Mouse (Mus musculus) urinary bladder, postnatal 4 days (tissue): ENCODE data around the gene Ube3b.

Source experiments
- DNase-seq, 2 experiments: peaks; one replicate each; pipeline ENCODE4 v3.0.0; 2021 to 2022; ENCODE audit warnings: low spot score in 2 of 2

Gene Ube3b

GRCm38 (mm10) chr5:114373581-114373980 is 6.8 kb upstream of the Ube3b start:
- no peak for DNase-seq

GRCm38 (mm10) chr5:114374409-114375213 is 5.8 kb upstream of the Ube3b start:
- DNase-seq = no peak

GRCm38 (mm10) chr5:114378177-114378920 is 2.1 kb upstream of the Ube3b start:
- no peak for DNase-seq

GRCm38 (mm10) chr5:114378936-114379335 is 1.5 kb upstream of the Ube3b start:
- DNase-seq = no peak

- no peak for DNase-seq
Observed at GRCm38 (mm10) chr5:114379763-114380162, 644 bp upstream of the Ube3b start.

GRCm38 (mm10) chr5:114381013-114381351 is 575 bp downstream of the Ube3b start:
- no peak for DNase-seq

GRCm38 (mm10) chr5:114383184-114383904 is 2.9 kb downstream of the Ube3b start:
- DNase-seq = no peak

GRCm38 (mm10) chr5:114384448-114384847 is 4.0 kb downstream of the Ube3b start:
- DNase-seq = no peak

- DNase-seq = no peak
Observed at GRCm38 (mm10) chr5:114393169-114393568, 12.8 kb downstream of the Ube3b start.

GRCm38 (mm10) chr5:114406592-114406991 is 26.2 kb downstream of the Ube3b start:
- DNase-seq = no peak

GRCm38 (mm10) chr5:114407269-114407668 is 26.9 kb downstream of the Ube3b start:
- DNase-seq = no peak

- no peak for DNase-seq
Observed at GRCm38 (mm10) chr5:114407810-114408209, 27.4 kb downstream of the Ube3b start.

GRCm38 (mm10) chr5:114408846-114409245 is 28.4 kb downstream of the Ube3b start:
- DNase-seq = no peak

GRCm38 (mm10) chr5:114410429-114410828 is 30.0 kb downstream of the Ube3b start:
- no peak for DNase-seq

GRCm38 (mm10) chr5:114412361-114412998 is 32.1 kb downstream of the Ube3b start:
- DNase-seq = no peak

- no peak for DNase-seq
Observed at GRCm38 (mm10) chr5:114413067-114413735, 32.8 kb downstream of the Ube3b start.

GRCm38 (mm10) chr5:114415606-114416005 is 35.2 kb downstream of the Ube3b start:
- no peak for DNase-seq

- DNase-seq = no peak
Observed at GRCm38 (mm10) chr5:114416855-114417254, 36.4 kb downstream of the Ube3b start.

- no peak for DNase-seq
Observed at GRCm38 (mm10) chr5:114418541-114418940, 38.1 kb downstream of the Ube3b start.

- no peak for DNase-seq
Observed at GRCm38 (mm10) chr5:114421561-114422298, 41.3 kb downstream of the Ube3b start.

GRCm38 (mm10) chr5:114422591-114422990 is 42.2 kb downstream of the Ube3b start:
- DNase-seq = no peak
